In the genomic region with DNA sequence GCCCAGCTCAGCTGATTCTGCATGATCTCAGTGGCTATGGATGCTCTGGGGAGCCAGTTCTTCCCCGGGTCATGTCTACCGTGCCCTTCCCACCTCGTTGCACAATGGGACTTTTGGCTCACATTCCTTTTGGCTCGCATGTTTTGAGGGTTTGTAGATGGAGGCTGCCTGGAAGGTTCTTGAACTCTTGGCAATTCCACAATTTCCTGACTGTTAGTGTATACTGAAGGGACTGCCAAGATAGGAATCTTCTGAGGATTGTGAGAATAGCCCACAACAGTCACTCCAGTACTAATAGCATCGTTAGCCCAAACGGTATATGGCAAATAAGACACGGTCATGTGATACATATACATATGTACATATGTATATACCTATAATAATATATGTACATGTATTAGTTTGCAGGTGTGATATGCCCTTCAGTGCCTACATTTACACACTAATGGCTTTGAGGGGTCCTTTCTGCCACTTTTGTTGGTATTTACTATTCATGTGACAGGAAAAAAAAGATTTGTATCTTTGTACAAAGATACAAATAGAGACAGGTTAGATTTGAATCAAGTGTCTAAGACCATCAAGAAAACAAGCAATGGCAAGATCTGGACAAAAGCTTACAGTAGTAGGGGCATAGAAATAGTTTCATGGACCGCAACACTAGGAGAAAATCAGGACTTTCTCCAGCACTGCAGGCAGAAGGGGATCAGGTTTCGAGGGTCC, we compare ENCODE assay signal across 8 mouse cellular contexts. TPM values are rescaled to one million over a fixed set of nuclear protein-coding genes. Genes with fewer than 3 reads are reported as not detected.
DNase-seq lines count a peak whose midpoint lies in the region; ATAC-seq and TF ChIP-seq lines count a peak whose summit lies in the region.

No protein-coding gene starts in this region.

- ATAC-seq in heart, embryonic 13.5 days (ENCODE audit: extremely low read depth, insufficient number of reproducible peaks, low FRiP score, low TSS enrichment): no peak
- ATAC-seq in megakaryocyte-erythroid progenitor cell, adult 5-6 weeks (replicated peaks; ENCODE audit: low FRiP score, low TSS enrichment, poor library complexity, severe bottlenecking): peak; percentile 58

- peak overlapping the region; percentile 61 for H3K9ac ChIP-seq in MEL (ENCODE audit: control insufficient read depth, low read depth, low read length, poor library complexity, severe bottlenecking)
- peak overlapping the region; percentile 71 for H3K9ac ChIP-seq in heart, embryonic 13.5 days

- no peak for TF ChIP-seq CTCF in MEL (IDR thresholded peaks at IDR 0.05 in 2 of 3, conservative IDR thresholded peaks at IDR 0.05 in 1 of 3; ENCODE audit: control insufficient read depth in 1 of 3, insufficient read depth in 1 of 3, low read depth in 2 of 3, low read length in 3 of 3, poor library complexity in 1 of 3, severe bottlenecking in 1 of 3)

- 41% methylated on average over 9 of the region's 9 CpGs for WGBS in heart, embryonic 13.5 days

- H3K36me3 ChIP-seq in MEL (ENCODE audit: control insufficient read depth in 1 of 2, insufficient read depth in 2 of 2, low read length in 2 of 2): no peaks in the 10 kb centered on the region
- H3K36me3 ChIP-seq in heart, embryonic 13.5 days: no peaks in the 10 kb centered on the region

- peak overlapping the region; percentile 61 to 93 for H3K4me3 ChIP-seq in MEL (ENCODE audit: control insufficient read depth in 1 of 2, insufficient read depth in 1 of 2, low read depth in 2 of 2, low read length in 2 of 2)
- H3K4me3 ChIP-seq in heart, embryonic 13.5 days: peak overlapping the region; percentile 55

- peak overlapping the region; percentile 67 for H3K4me2 ChIP-seq in heart, embryonic 13.5 days

- TF ChIP-seq RAD21 in MEL (IDR thresholded peaks at IDR 0.05; ENCODE audit: low read depth, low read length): no peak

- no peaks in the 10 kb centered on the region for H3K9me3 ChIP-seq in MEL (replicated peaks; ENCODE audit: insufficient read depth, low read length)
- H3K9me3 ChIP-seq in heart, embryonic 13.5 days: 0 out of 2 replicates have a peak, but pooled peaks cover 4% of the 10 kb centered on the region

- no peaks in the 10 kb centered on the region; a peak in 1 of 4 replicates for H3K27me3 ChIP-seq in MEL (ENCODE audit: control insufficient read depth in 1 of 2, insufficient read depth in 2 of 2, low read length in 2 of 2)
- no peaks in the 10 kb centered on the region for H3K27me3 ChIP-seq in heart, embryonic 13.5 days (replicated peaks)

- TF ChIP-seq POLR2A in MEL (IDR thresholded peaks at IDR 0.05; ENCODE audit: control insufficient read depth in 1 of 2, insufficient read depth in 1 of 2, low read depth in 1 of 2, low read length in 2 of 2, poor library complexity in 1 of 2): no peak

- H3K4me1 ChIP-seq in MEL (ENCODE audit: control insufficient read depth in 1 of 2, insufficient read depth in 2 of 2, low read length in 2 of 2): no peaks in the 10 kb centered on the region
- peaks cover 6% of the 10 kb centered on the region; the same call in 1 of the 2 replicates for H3K4me1 ChIP-seq in heart, embryonic 13.5 days

- no peaks in the 10 kb centered on the region for H3K79me2 ChIP-seq in MEL (ENCODE audit: control insufficient read depth, insufficient read depth, low read length, poor library complexity)

- TF ChIP-seq EP300 in MEL (IDR thresholded peaks at IDR 0.05; ENCODE audit: low read depth in 1 of 2, low read length in 2 of 2): no peak

- H3K27ac ChIP-seq in MEL (ENCODE audit: control insufficient read depth, low read depth, low read length): no peak overlapping the region
- no peak overlapping the region for H3K27ac ChIP-seq in heart, embryonic 13.5 days (replicated peaks)

- peak; percentile 64 for DNase-seq in 3134 (ENCODE audit: extremely low read depth, insufficient read length, low spot score)
- peak; percentile 43 for DNase-seq in MEL (ENCODE audit: low read depth, low spot score)
- peak; percentile 6 for DNase-seq in embryo, embryonic 11 days
- DNase-seq in kidney, postnatal 10 days: peak; percentile 24
- DNase-seq in layer of hippocampus, postnatal 25 days (ENCODE audit: extremely low spot score in 1 of 2, low spot score in 1 of 2): no peak
- no peak for DNase-seq in spleen, adult 18-20 months

TF ChIP-seq in MEL, 35 proteins besides CTCF, POLR2A, EP300 and RAD21:
- peak; percentile 66; the same call in 1 of the 2 replicates for TF ChIP-seq SIN3A (IDR thresholded peaks at IDR 0.05; ENCODE audit: low read length)
- TF ChIP-seq USF1 (IDR thresholded peaks at IDR 0.05; ENCODE audit: low read depth, low read length): peak; percentile 77
- no peak for TF ChIP-seq SMC3 (IDR thresholded peaks at IDR 0.05; ENCODE audit: low read depth, low read length)
- no peak for TF ChIP-seq MEF2A (IDR thresholded peaks at IDR 0.05; ENCODE audit: extremely low read depth, insufficient replicate concordance, low read depth, low read length, poor library complexity, severe bottlenecking)
- 0 out of 2 replicates have a peak, but pooled peaks have one; percentile 7 for TF ChIP-seq ZC3H11A (IDR thresholded peaks at IDR 0.05; ENCODE audit: low read depth, low read length)

RNA-seq across cellular contexts. Expression of gene Ncoa7, which starts 7.3 kb away (rescaled TPM):
- total RNA-seq in MEL (2012; rRNA removed): 1.7 and 1.8 TPM in 2 replicates
- 10 to 100 TPM in 1 of 2 experiments, 1 to 10 TPM in 1; 4.2 to 64.9 TPM for polyA plus RNA-seq in MEL (2012; ENCODE audit: insufficient read depth in 1 of 2, insufficient read length in 2 of 2, low read depth in 1 of 2, low replicate concordance in 2 of 2, missing spikeins in 1 of 2)
- polyA plus RNA-seq in heart, embryonic 13.5 days (2015; fragmentation: Nextera tagmentation; extraction: Ambion mirVana): 7.1 and 7.2 TPM in 2 replicates
- total RNA-seq in megakaryocyte-erythroid progenitor cell, adult 5-6 weeks (2014; fragmentation: Nextera tagmentation): 24.1 and 25.6 TPM in 2 replicates
- 12.7 and 20.8 TPM in 2 replicates for total RNA-seq in megakaryocyte-erythroid progenitor cell, adult 5-6 weeks (2017)
- total RNA-seq in layer of hippocampus, postnatal 25 days (2021): 100 to 1,000 TPM; 102 to 106 TPM

RNA-seq across cellular contexts. Expression of gene Hey2, which starts 32.2 kb away (rescaled TPM):
- 0.08 TPM in 1 of 2 replicates, not detected in the other for total RNA-seq in MEL (2012; rRNA removed)
- not detected for polyA plus RNA-seq in MEL (2012; ENCODE audit: insufficient read depth in 1 of 2, insufficient read length in 2 of 2, low read depth in 1 of 2, low replicate concordance in 2 of 2, missing spikeins in 1 of 2)
- 39.7 and 41.2 TPM in 2 replicates for polyA plus RNA-seq in heart, embryonic 13.5 days (2015; fragmentation: Nextera tagmentation; extraction: Ambion mirVana)
- total RNA-seq in megakaryocyte-erythroid progenitor cell, adult 5-6 weeks (2014; fragmentation: Nextera tagmentation): not detected in 2 replicates
- not detected in 2 replicates for total RNA-seq in megakaryocyte-erythroid progenitor cell, adult 5-6 weeks (2017)
- total RNA-seq in layer of hippocampus, postnatal 25 days (2021): 1 to 10 TPM; 4.9 to 6.1 TPM

Comparison
In these comparisons a context has a peak if more than half of its experiments do, and no peak if none do; other contexts are left out.
1. DNase-seq: peak in 3134 (single experiment), MEL (single experiment), embryo, embryonic 11 days (single experiment) and kidney, postnatal 10 days (single experiment); none in layer of hippocampus, postnatal 25 days (0 of 2) and spleen, adult 18-20 months (0 of 2).